Mouse (Mus musculus): ENCODE data around the gene Polr3gl.

Gene Polr3gl

GRCm38 (mm10) chr3:96598156-96599068 lies 4.4 kb upstream of the Polr3gl start:
- no peak for DNase-seq (ENCODE audit: extremely low read depth, low read depth, low spot score)

- no peak for DNase-seq (ENCODE audit: extremely low read depth, low read depth, low spot score)
Measured at GRCm38 (mm10) chr3:96597435-96597891, 3.5 kb upstream of the Polr3gl start.

- DNase-seq (ENCODE audit: extremely low read depth, low read depth, low spot score), result no peak
Measured at GRCm38 (mm10) chr3:96596855-96597254, 2.9 kb upstream of the Polr3gl start.

GRCm38 (mm10) chr3:96596228-96596707 lies 2.3 kb upstream of the Polr3gl start, which contains the start of gene Ankrd34a:
Gene Ankrd34a (plus strand): TSS chr3:96596636.
- DNase-seq (ENCODE audit: extremely low read depth, low read depth, low spot score), result no peak

GRCm38 (mm10) chr3:96595661-96596060 lies 1.7 kb upstream of the Polr3gl start:
- DNase-seq (ENCODE audit: extremely low read depth, low read depth, low spot score), result no peak

- DNase-seq (ENCODE audit: extremely low read depth, low read depth, low spot score), result no peak
Measured at GRCm38 (mm10) chr3:96594851-96595250, 870 bp upstream of the Polr3gl start.

GRCm38 (mm10) chr3:96593374-96593773 lies 607 bp downstream of the Polr3gl start:
- DNase-seq (ENCODE audit: extremely low read depth, low read depth, low spot score), result no peak

GRCm38 (mm10) chr3:96590657-96591056 lies 3.3 kb downstream of the Polr3gl start:
- no peak for DNase-seq (ENCODE audit: extremely low read depth, low read depth, low spot score)

- no peak for DNase-seq (ENCODE audit: extremely low read depth, low read depth, low spot score)
Measured at GRCm38 (mm10) chr3:96583386-96583785, 10.6 kb downstream of the Polr3gl start.

- DNase-seq (ENCODE audit: extremely low read depth, low read depth, low spot score), result no peak
Measured at GRCm38 (mm10) chr3:96581771-96582515, 12.0 kb downstream of the Polr3gl start.

- DNase-seq (ENCODE audit: extremely low read depth, low read depth, low spot score), result no peak
Measured at GRCm38 (mm10) chr3:96581141-96581540, 12.8 kb downstream of the Polr3gl start.

GRCm38 (mm10) chr3:96579885-96580454 lies 14.0 kb downstream of the Polr3gl start:
- DNase-seq (ENCODE audit: extremely low read depth, low read depth, low spot score), result no peak

- DNase-seq (ENCODE audit: extremely low read depth, low read depth, low spot score), result no peak
Measured at GRCm38 (mm10) chr3:96579239-96579750, 14.7 kb downstream of the Polr3gl start.

GRCm38 (mm10) chr3:96578561-96579238 lies 15.3 kb downstream of the Polr3gl start:
- no peak for DNase-seq (ENCODE audit: extremely low read depth, low read depth, low spot score)

- DNase-seq (ENCODE audit: extremely low read depth, low read depth, low spot score), result no peak
Measured at GRCm38 (mm10) chr3:96577566-96577965, 16.4 kb downstream of the Polr3gl start.

- DNase-seq (ENCODE audit: extremely low read depth, low read depth, low spot score), result no peak
Measured at GRCm38 (mm10) chr3:96576690-96577541, 17.1 kb downstream of the Polr3gl start, which contains the start of gene Gm16253. Gene Gm16253 (plus strand): TSS chr3:96576984.

GRCm38 (mm10) chr3:96576005-96576658 lies 17.8 kb downstream of the Polr3gl start:
- no peak for DNase-seq (ENCODE audit: extremely low read depth, low read depth, low spot score)

- no peak for DNase-seq (ENCODE audit: extremely low read depth, low read depth, low spot score)
Measured at GRCm38 (mm10) chr3:96575272-96575984, 18.6 kb downstream of the Polr3gl start.
